In the genomic region with DNA sequence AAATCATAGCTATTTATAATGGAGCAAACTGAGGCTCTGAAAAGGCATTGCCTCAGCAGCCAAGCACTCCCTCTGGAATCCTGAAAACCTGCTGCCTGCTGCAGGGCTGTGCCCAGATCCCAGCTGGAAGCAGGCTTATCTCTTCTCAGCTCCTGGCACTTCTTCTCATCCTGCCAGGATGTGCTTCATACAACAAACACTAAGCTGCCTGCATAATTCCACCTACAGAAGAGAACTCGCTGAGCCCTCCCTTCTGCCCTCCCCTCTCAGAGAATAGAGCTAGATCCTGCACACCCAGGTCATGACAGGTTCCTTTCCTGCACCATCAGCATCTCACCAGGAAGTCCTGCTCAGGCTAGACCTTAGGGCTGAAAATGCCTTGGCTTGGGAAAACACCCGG, we compare ENCODE assay signal across 12 mouse cellular contexts.
A peak's percentile ranks its signal among the peaks of the same experiment; 100 is the strongest.
DNase-seq lines count a peak whose midpoint lies in the region; ATAC-seq and TF ChIP-seq lines count a peak whose summit lies in the region.
"Had no signal": no experiment of that assay in that cellular context is flagged by ENCODE, and none has a peak within 500 bp of the region (broad histone marks: within the 10 kb centered on the region; RNA-seq: fewer than 3 reads in every experiment).

No protein-coding gene starts in this region.

- H3K9ac ChIP-seq in heart, embryonic 16.5 days (ENCODE audit: low read length), result no peak overlapping the region
- no peak overlapping the region for H3K9ac ChIP-seq in midbrain, postnatal 0 days (replicated peaks; ENCODE audit: low read length, poor library complexity, severe bottlenecking)
- H3K9ac ChIP-seq: embryonic facial prominence, embryonic 12.5 days; kidney, embryonic 15.5 days; limb, embryonic 15.5 days had no signal

- H3K9me3 ChIP-seq in heart, embryonic 16.5 days (replicated peaks; ENCODE audit: control insufficient read depth, low read length), result no peaks in the 10 kb centered on the region
- H3K9me3 ChIP-seq in midbrain, postnatal 0 days (ENCODE audit: low read length), result no peaks in the 10 kb centered on the region
- H3K9me3 ChIP-seq in embryonic facial prominence, embryonic 10.5 days, result no peaks in the 10 kb centered on the region
- H3K9me3 ChIP-seq: embryonic facial prominence, embryonic 12.5 days; kidney, embryonic 15.5 days; limb, embryonic 15.5 days had no signal

- no peak overlapping the region for H3K4me2 ChIP-seq in heart, embryonic 16.5 days (ENCODE audit: low read depth, low read length)
- H3K4me2 ChIP-seq in midbrain, postnatal 0 days (ENCODE audit: low read depth, low read length, poor library complexity, severe bottlenecking), result no peak overlapping the region
- H3K4me2 ChIP-seq: embryonic facial prominence, embryonic 12.5 days; kidney, embryonic 15.5 days; limb, embryonic 15.5 days had no signal

- H3K4me1 ChIP-seq in heart, embryonic 16.5 days (ENCODE audit: control insufficient read depth, insufficient read depth, low read length), result peaks cover 12% of the 10 kb centered on the region
- H3K4me1 ChIP-seq in midbrain, postnatal 0 days (ENCODE audit: insufficient read depth, low read length), result no peaks in the 10 kb centered on the region
- H3K4me1 ChIP-seq in embryonic facial prominence, embryonic 10.5 days, result no peaks in the 10 kb centered on the region
- H3K4me1 ChIP-seq: embryonic facial prominence, embryonic 12.5 days; limb, embryonic 15.5 days had no signal

- 0 out of 2 replicates have a peak overlapping the region, but pooled peaks have one; percentile 11 for H3K27ac ChIP-seq in heart, embryonic 16.5 days (ENCODE audit: low read length)
- no peak overlapping the region for H3K27ac ChIP-seq in midbrain, postnatal 0 days (ENCODE audit: low read depth, low read length)
- no peak overlapping the region for H3K27ac ChIP-seq in embryonic facial prominence, embryonic 10.5 days (replicated peaks)
- H3K27ac ChIP-seq: embryonic facial prominence, embryonic 12.5 days; kidney, embryonic 15.5 days; limb, embryonic 15.5 days; macrophage had no signal

- no peak for DNase-seq in heart, adult 8-10 months (ENCODE audit: low spot score)
- peak; percentile 74 for DNase-seq in cerebellum, adult 11 months
- peak; percentile 28 to 48 for DNase-seq in frontal cortex, postnatal 36 days (ENCODE audit: low spot score in 2 of 2)
- peak; percentile 53 for DNase-seq in midbrain, postnatal 0 days (ENCODE audit: low spot score)
- no peak for DNase-seq in embryonic facial prominence, embryonic 10.5 days (ENCODE audit: low spot score)
- no peak for DNase-seq in adrenal gland, postnatal 25 days
- DNase-seq in adrenal gland, postnatal 14 days, result no peak

- no peak overlapping the region for H3K4me3 ChIP-seq in heart, embryonic 16.5 days (ENCODE audit: low read length)
- H3K4me3 ChIP-seq in midbrain, postnatal 0 days (ENCODE audit: low read depth, low read length), result no peak overlapping the region
- no peak overlapping the region for H3K4me3 ChIP-seq in embryonic facial prominence, embryonic 10.5 days
- H3K4me3 ChIP-seq: embryonic facial prominence, embryonic 12.5 days; kidney, embryonic 15.5 days; limb, embryonic 15.5 days had no signal

- WGBS in heart, embryonic 16.5 days, result 44% methylated on average over 2 of the region's 2 CpGs
- 53% methylated on average over 2 of the region's 2 CpGs for WGBS in midbrain, postnatal 0 days
- WGBS in embryonic facial prominence, embryonic 10.5 days, result 54% methylated on average over 2 of the region's 2 CpGs

- ATAC-seq in heart, embryonic 16.5 days (replicated peaks; ENCODE audit: extremely low read depth, insufficient read depth, low FRiP score), result peak; percentile 81
- ATAC-seq in midbrain, postnatal 0 days (ENCODE audit: low FRiP score), result no peak

- H3K36me3 ChIP-seq in heart, embryonic 16.5 days (ENCODE audit: control insufficient read depth, insufficient read depth), result no peaks in the 10 kb centered on the region
- no peaks in the 10 kb centered on the region for H3K36me3 ChIP-seq in midbrain, postnatal 0 days (ENCODE audit: insufficient read depth, low read length)
- no peaks in the 10 kb centered on the region for H3K36me3 ChIP-seq in embryonic facial prominence, embryonic 10.5 days (replicated peaks)
- H3K36me3 ChIP-seq: embryonic facial prominence, embryonic 12.5 days; kidney, embryonic 15.5 days; limb, embryonic 15.5 days had no signal

- H3K27me3 ChIP-seq in heart, embryonic 16.5 days (ENCODE audit: control insufficient read depth, insufficient read depth, low read length), result no peaks in the 10 kb centered on the region
- no peaks in the 10 kb centered on the region for H3K27me3 ChIP-seq in midbrain, postnatal 0 days (ENCODE audit: insufficient read depth, low read length)
- H3K27me3 ChIP-seq in embryonic facial prominence, embryonic 10.5 days (replicated peaks; ENCODE audit: low read depth, poor library complexity, severe bottlenecking), result 0 out of 2 replicates have a peak, but pooled peaks cover 8% of the 10 kb centered on the region
- H3K27me3 ChIP-seq: embryonic facial prominence, embryonic 12.5 days; kidney, embryonic 15.5 days; limb, embryonic 15.5 days had no signal

- no peak for TF ChIP-seq CTCF in midbrain, postnatal 0 days (IDR thresholded peaks at IDR 0.05)

Comparison
In these comparisons a context has a peak if more than half of its experiments do, and no peak if none do; other contexts are left out.
1. DNase-seq: peak in cerebellum, adult 11 months (single experiment), frontal cortex, postnatal 36 days (2 of 2) and midbrain, postnatal 0 days (single experiment); none in heart, adult 8-10 months (single experiment), embryonic facial prominence, embryonic 10.5 days (single experiment), adrenal gland, postnatal 25 days (single experiment) and adrenal gland, postnatal 14 days (single experiment).